Mouse (Mus musculus) central nervous system, embryonic 11.5 days (tissue): ENCODE data around the gene Amy2a5. TPM values are rescaled to one million over a fixed set of nuclear protein-coding genes. Genes with fewer than 3 reads are reported as not detected.

Experiments used
- polyA plus RNA-seq: library from polyadenylated mRNA; depleted of rRNA; stranded (reverse); fragments of >200 nt; gene quantifications from 2 replicates; pipeline ENCODE4 v1.2.3, GENCODE M21; 2012; rRNA removed

Gene Amy2a5
- 0.07 and 0.09 TPM in 2 replicates for polyA plus RNA-seq

GRCm38 (mm10) chr3:113258737-113259136 is at the start of gene Amy2a5:
Amy2a5 (minus strand) TSS chr3:113258837.

DNA sequence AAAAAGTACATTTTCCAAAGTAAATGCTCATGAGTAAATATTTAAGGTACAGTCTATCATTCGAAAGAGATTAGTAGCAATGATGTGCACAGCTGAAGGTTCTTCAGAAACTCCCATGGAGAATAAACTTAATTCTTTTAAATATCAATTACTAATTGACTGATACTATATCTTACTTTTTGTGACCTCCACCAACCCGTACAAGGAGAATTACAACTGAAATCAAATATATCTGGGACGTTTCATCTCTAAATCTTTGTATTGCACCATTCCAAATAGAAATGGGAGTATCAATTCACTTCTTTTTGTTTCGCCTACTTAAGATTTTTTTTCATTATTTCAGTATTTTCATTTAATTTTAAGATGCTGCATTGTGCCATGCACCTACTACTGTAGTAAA is 32.7 kb upstream of the Amy2a5 start, which contains the start of gene Amy2a4:
Gene Amy2a4, minus strand, starts transcription at position 101 of the 400 bp plus-strand sequence.

Other genes with a start within 250 kb of the Amy2a5 start
- gene Amy2a4, start 32.6 kb upstream of the Amy2a5 start, polyA plus RNA-seq = not detected in 2 replicates
- gene Amy2a3, start 65.2 kb upstream of the Amy2a5 start, polyA plus RNA-seq = not detected in 2 replicates
- gene Amy2a2, start 97.8 kb upstream of the Amy2a5 start, polyA plus RNA-seq = not detected in 2 replicates